Mouse (Mus musculus): Measurements from ENCODE around the gene Sap18b. TPM values are rescaled to one million over a fixed set of nuclear protein-coding genes. Genes with fewer than 3 reads are reported as not detected.

Gene Sap18b
- polyA plus RNA-seq, 1 experiment from 2014 or later: 454 TPM

DNA sequence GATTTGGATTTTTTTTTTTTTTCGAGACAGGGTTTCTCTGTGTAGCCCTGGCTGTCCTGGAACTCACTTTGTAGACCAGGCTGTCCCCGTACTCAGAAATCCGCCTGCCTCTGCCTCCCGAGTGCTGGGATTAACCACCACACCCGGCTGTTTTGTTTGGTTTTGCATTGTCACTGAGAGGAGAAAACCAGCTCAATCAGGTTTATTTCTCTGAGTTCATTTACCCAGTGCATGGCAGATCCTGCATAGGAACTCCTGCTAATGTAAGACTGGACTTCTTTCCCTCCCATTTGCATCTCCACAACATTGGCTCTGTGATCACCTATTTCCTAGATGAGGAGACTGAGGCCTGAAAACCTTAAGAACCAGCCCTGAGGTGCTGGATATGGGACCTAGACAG lies 3.0 kb upstream of the Sap18b start:
- 88% methylated on average over 5 of the region's 5 CpGs for WGBS
- ATAC-seq (ENCODE audit: insufficient number of reproducible peaks, insufficient read depth, low FRiP score, low TSS enrichment, low read depth): no peak

DNA sequence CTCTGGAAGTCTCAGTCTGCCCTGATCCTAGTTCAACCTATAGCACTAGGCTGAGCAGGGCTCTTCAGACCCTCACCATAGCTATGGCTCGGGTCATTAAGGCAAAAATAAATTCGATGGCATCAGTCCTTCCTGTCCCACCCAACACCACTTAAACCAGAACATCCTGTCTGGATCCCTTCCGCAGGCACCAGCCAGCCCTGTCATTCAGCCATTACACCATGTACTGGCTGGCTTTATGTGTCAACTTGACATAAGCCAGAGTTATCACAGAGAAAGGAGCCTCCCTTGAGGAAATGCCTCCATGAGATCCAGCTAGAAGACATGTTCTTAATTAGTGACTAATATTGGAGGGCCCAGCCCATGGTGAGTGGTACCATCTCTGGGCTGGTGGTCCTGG lies 2.4 kb upstream of the Sap18b start:
- Histone ChIP-seq H3K4me3 (replicated peaks) (no peak overlapping the region), H3K27me3 (no peaks in the 10 kb centered on the region), H3K9ac (replicated peaks) (no peak overlapping the region), H3K36me3 (no peaks in the 10 kb centered on the region), H3K4me2 (no peak overlapping the region), H3K4me1 (replicated peaks) (no peaks in the 10 kb centered on the region), H3K27ac (no peak overlapping the region), H3K9me3 (no peaks in the 10 kb centered on the region)
- ATAC-seq (ENCODE audit: insufficient number of reproducible peaks, insufficient read depth, low FRiP score, low TSS enrichment, low read depth): no peak
- WGBS: 63% methylated on average over 3 of the region's 3 CpGs

More for the DNA sequence above, 3.0 kb upstream of the Sap18b start:
- Histone ChIP-seq H3K4me2 (no peak overlapping the region), H3K9ac (replicated peaks) (no peak overlapping the region), H3K27ac (no peak overlapping the region), H3K27me3 (no peaks in the 10 kb centered on the region), H3K4me3 (replicated peaks) (no peak overlapping the region), H3K9me3 (no peaks in the 10 kb centered on the region), H3K4me1 (replicated peaks) (no peaks in the 10 kb centered on the region), H3K36me3 (no peaks in the 10 kb centered on the region)

DNA sequence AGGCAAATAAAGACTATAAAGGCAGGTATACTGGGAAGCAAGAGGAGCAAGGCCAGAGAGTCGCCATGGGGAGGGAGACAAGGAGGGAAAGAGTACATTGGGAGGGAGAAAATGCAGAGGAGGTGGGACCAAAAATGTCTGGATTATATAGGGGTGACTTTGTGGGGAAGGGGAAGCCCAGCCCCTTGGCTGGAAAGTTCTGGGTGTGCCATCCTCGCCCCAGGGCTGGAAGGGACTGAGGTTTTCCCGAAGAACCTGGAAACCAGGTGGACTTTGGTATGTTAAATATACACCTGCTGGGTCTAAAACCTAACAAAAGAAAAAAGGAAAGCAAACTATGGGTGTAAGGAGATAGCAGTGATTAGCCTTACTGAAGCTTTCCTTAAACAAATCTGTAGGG lies 5.0 kb downstream of the Sap18b start:
- Histone ChIP-seq H3K9me3 (no peaks in the 10 kb centered on the region), H3K36me3 (no peaks in the 10 kb centered on the region), H3K27me3 (no peaks in the 10 kb centered on the region), H3K9ac (replicated peaks) (no peak overlapping the region), H3K4me2 (no peak overlapping the region), H3K27ac (no peak overlapping the region), H3K4me3 (replicated peaks) (no peak overlapping the region), H3K4me1 (replicated peaks) (peaks cover 5% of the 10 kb centered on the region; the same call in 1 of the 2 replicates)
- 77% methylated on average over 3 of the region's 3 CpGs for WGBS
- ATAC-seq (ENCODE audit: insufficient number of reproducible peaks, insufficient read depth, low FRiP score, low TSS enrichment, low read depth): no peak

DNA sequence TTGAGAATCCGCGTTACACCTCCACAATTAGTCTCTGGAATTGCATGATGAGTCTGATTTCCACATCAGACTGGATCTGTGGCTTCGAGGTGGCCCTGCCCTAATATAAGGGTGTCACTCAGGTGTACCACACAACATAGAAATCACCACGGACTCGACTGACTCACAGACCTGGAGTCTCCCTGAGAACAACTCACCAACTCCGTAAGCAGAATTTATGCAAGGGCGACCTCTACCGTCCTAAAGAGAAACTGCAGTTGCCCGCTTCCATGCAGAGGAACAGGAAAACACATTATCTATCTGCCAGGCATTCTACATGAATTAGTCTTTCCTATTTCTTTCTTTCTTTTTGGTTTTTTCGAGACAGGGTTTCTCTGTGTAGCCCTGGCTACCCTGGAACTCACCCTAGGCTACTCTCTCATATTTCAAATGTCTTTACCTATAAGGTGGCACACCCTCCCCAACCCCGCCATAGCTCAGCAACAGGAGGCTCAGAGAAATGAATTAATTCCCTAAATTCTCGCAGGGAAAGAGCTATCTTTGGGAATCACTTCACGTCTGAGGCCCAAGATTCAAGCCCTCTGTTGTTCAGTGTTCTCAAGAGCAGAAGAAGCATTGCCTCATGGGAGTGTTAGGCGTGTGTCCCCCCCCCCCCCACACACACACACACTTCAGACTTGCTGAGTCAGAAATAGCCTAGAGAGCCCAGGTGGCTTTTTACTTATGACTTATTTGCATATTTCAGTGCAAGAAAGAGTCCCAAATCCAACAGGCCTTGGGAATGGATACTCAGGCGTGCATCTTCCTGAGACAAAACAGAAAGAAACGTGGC lies 7.7 kb downstream of the Sap18b start:
- Histone ChIP-seq H3K4me3 (replicated peaks) (peak overlapping the region; percentile 44), H3K9ac (replicated peaks) (peak overlapping the region; percentile 45; the same call in 1 of the 2 replicates), H3K27ac (peak overlapping the region; percentile 24; the same call in 1 of the 2 replicates), H3K4me1 (replicated peaks) (peaks cover 5% of the 10 kb centered on the region; the same call in 1 of the 2 replicates), H3K36me3 (peaks cover 9% of the 10 kb centered on the region; the same call in 1 of the 2 replicates), H3K9me3 (no peaks in the 10 kb centered on the region), H3K4me2 (peak overlapping the region; percentile 60), H3K27me3 (no peaks in the 10 kb centered on the region)
- peak; percentile 63; the same call in 1 of the 2 replicates for ATAC-seq (ENCODE audit: insufficient number of reproducible peaks, insufficient read depth, low FRiP score, low TSS enrichment, low read depth)
- WGBS: 15% methylated on average over 16 of the region's 16 CpGs

DNA sequence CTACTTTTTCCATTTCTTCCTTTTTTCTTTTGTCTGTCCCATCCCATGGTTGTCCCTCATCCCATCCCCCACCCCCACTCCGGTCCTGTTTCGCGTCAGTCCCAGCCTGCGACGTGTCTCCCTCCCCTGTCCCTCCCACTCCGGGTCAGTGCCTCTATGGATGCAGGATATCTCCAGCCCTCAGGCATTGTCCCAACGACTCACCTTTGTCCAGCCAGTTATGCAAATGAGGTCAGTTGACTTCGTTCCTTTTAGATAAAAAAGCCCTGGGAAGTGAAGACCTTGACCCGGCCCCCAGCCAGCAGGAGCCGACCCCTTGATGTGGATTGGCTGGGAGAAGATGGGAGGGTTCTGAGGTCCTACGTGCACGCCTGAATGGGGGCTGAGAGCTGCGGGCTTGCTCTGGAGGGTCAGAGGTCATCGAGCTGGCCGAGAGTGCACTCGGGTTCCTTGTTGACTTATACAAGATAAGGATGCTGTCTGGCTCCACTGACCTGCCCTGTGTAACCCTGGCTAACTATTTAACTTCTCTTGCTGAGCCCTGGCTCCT lies 8.4 kb downstream of the Sap18b start:
- Histone ChIP-seq H3K4me2 (peak overlapping the region; percentile 60), H3K36me3 (peaks cover 9% of the 10 kb centered on the region; the same call in 1 of the 2 replicates), H3K9ac (replicated peaks) (peak overlapping the region; percentile 45), H3K9me3 (no peaks in the 10 kb centered on the region), H3K4me3 (replicated peaks) (peak overlapping the region; percentile 44), H3K4me1 (replicated peaks) (peaks cover 5% of the 10 kb centered on the region; the same call in 1 of the 2 replicates), H3K27ac (no peak overlapping the region), H3K27me3 (no peaks in the 10 kb centered on the region)
- peak; percentile 64 for ATAC-seq (ENCODE audit: insufficient number of reproducible peaks, insufficient read depth, low FRiP score, low TSS enrichment, low read depth)
- under 1% methylated on average over 16 of the region's 16 CpGs for WGBS

DNA sequence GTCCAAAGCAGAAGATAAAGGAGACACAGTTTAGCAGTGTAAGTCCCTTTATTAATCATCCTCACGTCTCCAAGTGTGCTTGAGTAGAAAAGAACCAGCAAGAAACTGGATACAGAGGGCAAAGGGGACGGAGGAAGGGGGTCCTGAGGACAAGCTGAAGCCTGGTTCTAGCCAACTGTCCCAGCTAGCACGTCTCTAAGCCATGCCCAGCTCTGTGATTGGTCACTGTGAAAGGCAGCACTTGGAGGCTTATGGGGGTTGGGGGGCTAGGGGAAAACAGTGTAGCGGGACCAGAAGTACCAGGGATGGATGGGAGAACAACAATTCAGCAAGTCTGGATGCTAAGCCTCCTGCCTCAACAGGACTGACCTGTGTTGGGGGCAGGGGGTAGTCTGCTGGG lies 10.7 kb downstream of the Sap18b start:
- no peak overlapping the region for H3K4me2 ChIP-seq
- no peaks in the 10 kb centered on the region for H3K9me3 ChIP-seq
- peaks cover 5% of the 10 kb centered on the region; the same call in 1 of the 2 replicates for H3K4me1 ChIP-seq (replicated peaks)
- no peak overlapping the region for H3K27ac ChIP-seq
- ATAC-seq (ENCODE audit: insufficient number of reproducible peaks, insufficient read depth, low FRiP score, low TSS enrichment, low read depth): no peak
- H3K36me3 ChIP-seq: peaks cover 22% of the 10 kb centered on the region; the same call in 1 of the 2 replicates
- H3K9ac ChIP-seq (replicated peaks): no peak overlapping the region
- no peaks in the 10 kb centered on the region for H3K27me3 ChIP-seq
- H3K4me3 ChIP-seq (replicated peaks): no peak overlapping the region
- 71% methylated on average over 4 of the region's 4 CpGs for WGBS

DNA sequence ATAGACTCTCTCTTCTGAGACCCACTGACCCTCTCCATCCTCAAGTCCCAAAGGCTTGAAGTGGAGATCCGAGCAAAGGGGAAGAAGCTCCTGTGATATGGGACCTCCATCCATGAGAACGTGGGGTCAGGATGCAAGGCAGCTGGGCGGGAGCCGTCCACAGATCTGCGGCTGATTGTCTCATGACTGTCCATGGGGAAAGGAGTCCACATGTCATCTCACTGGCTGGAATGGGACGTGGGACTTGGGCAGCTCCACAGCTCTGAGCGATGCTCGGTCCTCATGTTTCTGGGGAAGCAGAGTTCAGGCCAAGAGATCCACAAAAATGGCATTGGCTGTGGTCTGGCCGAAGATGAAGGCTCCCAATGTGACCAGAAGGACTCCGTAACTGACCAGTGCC lies 12.1 kb downstream of the Sap18b start:
- Histone ChIP-seq H3K9ac (replicated peaks) (no peak overlapping the region), H3K4me3 (replicated peaks) (no peak overlapping the region), H3K4me2 (no peak overlapping the region), H3K4me1 (replicated peaks) (peaks cover 5% of the 10 kb centered on the region; the same call in 1 of the 2 replicates), H3K9me3 (no peaks in the 10 kb centered on the region), H3K27ac (no peak overlapping the region), H3K36me3 (peaks cover 35% of the 10 kb centered on the region), H3K27me3 (no peaks in the 10 kb centered on the region)
- ATAC-seq (ENCODE audit: insufficient number of reproducible peaks, insufficient read depth, low FRiP score, low TSS enrichment, low read depth): no peak
- 95% methylated on average over 10 of the region's 10 CpGs for WGBS

DNA sequence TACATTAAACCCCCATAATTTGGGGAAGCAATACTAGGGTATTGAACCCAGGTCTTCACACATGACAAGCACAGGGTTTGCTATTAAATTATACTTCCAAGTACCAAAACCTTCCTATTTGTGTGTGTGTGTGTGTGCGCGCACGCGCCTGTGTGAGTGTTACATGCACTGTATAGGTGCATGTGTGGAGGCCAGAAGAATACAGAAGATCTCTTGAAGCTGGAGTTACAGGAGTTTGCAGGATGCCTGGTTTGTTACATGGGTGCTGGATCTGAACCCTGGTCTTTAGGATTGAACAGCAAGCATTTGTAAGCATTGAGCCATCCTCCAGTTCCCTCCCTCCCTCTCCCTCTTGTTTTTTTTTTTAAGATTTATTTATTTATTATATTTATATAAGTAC lies 14.1 kb downstream of the Sap18b start:
- WGBS: 100% methylated on average over 4 of the region's 4 CpGs
- H3K36me3 ChIP-seq: peaks cover 53% of the 10 kb centered on the region
- ATAC-seq (ENCODE audit: insufficient number of reproducible peaks, insufficient read depth, low FRiP score, low TSS enrichment, low read depth): no peak

DNA sequence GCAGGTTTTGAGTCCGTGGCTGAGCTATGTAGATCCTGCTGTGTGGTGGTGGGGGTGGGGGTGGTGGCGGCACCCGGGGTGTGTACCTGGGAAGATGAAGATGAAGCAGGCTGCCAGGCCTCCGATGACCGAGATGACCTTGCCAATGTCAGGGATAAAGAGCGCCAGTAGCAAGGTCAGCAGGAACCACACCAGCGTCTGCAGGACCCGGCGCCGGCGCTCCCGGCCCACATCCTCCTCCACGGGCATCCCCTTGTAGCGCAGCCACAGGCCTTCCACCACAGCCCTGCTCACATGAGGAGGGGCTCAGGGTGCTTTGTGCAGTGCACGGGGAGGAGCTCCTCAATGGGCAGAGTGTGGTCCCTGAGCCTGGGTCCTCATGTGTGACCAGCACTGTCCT lies 16.3 kb downstream of the Sap18b start:
- ATAC-seq (ENCODE audit: insufficient number of reproducible peaks, insufficient read depth, low FRiP score, low TSS enrichment, low read depth): no peak
- Histone ChIP-seq H3K4me1 (replicated peaks) (no peaks in the 10 kb centered on the region), H3K9ac (replicated peaks) (no peak overlapping the region), H3K36me3 (peaks cover 71% of the 10 kb centered on the region), H3K4me2 (no peak overlapping the region), H3K27me3 (no peaks in the 10 kb centered on the region), H3K4me3 (replicated peaks) (no peak overlapping the region), H3K9me3 (no peaks in the 10 kb centered on the region), H3K27ac (no peak overlapping the region)
- WGBS: 91% methylated on average over 15 of the region's 15 CpGs

More for the DNA sequence above, 14.1 kb downstream of the Sap18b start:
- H3K4me1 ChIP-seq (replicated peaks): no peaks in the 10 kb centered on the region
- no peak overlapping the region for H3K27ac ChIP-seq
- H3K9me3 ChIP-seq: no peaks in the 10 kb centered on the region
- no peaks in the 10 kb centered on the region for H3K27me3 ChIP-seq
- H3K9ac ChIP-seq (replicated peaks): no peak overlapping the region
- no peak overlapping the region for H3K4me2 ChIP-seq
- H3K4me3 ChIP-seq (replicated peaks): no peak overlapping the region

DNA sequence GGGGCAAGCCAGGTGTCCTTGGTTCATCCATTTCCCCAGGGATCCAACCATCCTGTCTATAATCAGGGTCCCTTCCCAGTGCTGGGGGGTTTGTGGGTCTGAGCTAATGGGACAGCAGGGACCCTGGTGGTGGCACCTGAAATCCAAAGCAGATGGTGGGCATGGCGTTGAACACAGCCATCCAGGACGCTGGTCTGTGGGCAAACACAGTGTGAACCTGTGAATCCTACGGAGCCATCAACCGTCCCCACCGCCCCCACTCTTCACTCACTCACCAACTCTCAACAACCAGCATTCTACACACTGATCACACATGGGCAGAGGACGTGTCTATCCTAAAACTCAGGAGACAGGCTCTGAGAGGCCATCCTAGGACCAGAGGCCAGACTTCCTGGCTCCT lies 18.8 kb downstream of the Sap18b start:
- H3K4me2 ChIP-seq: no peak overlapping the region
- H3K4me3 ChIP-seq (replicated peaks): no peak overlapping the region
- H3K27me3 ChIP-seq: no peaks in the 10 kb centered on the region
- H3K9me3 ChIP-seq: no peaks in the 10 kb centered on the region
- no peak overlapping the region for H3K9ac ChIP-seq (replicated peaks)
- no peaks in the 10 kb centered on the region for H3K4me1 ChIP-seq (replicated peaks)
- H3K27ac ChIP-seq: no peak overlapping the region
- H3K36me3 ChIP-seq: peaks cover 67% of the 10 kb centered on the region
- ATAC-seq (ENCODE audit: insufficient number of reproducible peaks, insufficient read depth, low FRiP score, low TSS enrichment, low read depth): no peak
- 92% methylated on average over 6 of the region's 6 CpGs for WGBS

DNA sequence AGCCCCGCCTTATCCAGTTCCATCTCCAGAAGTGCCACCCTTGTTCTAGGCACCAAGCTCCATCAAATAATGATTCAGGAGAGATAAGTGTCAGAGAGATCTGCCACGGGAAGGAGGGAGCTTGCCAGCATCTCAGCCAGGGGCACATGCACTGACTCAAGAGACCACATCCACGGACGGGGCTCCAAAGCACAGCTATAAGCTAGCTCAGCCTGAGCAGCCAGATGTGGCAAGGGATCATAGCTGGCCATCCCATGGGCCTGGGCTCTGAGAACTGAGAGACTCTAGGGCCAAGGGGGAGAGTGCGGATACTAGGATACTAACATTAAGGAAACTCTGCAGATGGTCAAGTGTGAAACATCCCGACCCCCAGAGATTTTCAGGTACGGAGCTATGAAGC lies 19.9 kb downstream of the Sap18b start:
- Histone ChIP-seq H3K9ac (replicated peaks) (no peak overlapping the region), H3K36me3 (peaks cover 63% of the 10 kb centered on the region), H3K27me3 (no peaks in the 10 kb centered on the region), H3K4me2 (no peak overlapping the region), H3K27ac (no peak overlapping the region), H3K4me3 (replicated peaks) (no peak overlapping the region), H3K4me1 (replicated peaks) (no peaks in the 10 kb centered on the region), H3K9me3 (no peaks in the 10 kb centered on the region)
- ATAC-seq (ENCODE audit: insufficient number of reproducible peaks, insufficient read depth, low FRiP score, low TSS enrichment, low read depth): no peak
- 86% methylated on average over 7 of the region's 7 CpGs for whole genome bisulfite sequencing
